Mouse (Mus musculus): Measurements from ENCODE around the gene Klf6. TPM values are rescaled to one million over a fixed set of nuclear protein-coding genes. Genes with fewer than 3 reads are reported as not detected.

Klf6 gene
- total RNA-seq, 2 experiments from 2014 or later: 19.3 to 32.5 TPM

DNA sequence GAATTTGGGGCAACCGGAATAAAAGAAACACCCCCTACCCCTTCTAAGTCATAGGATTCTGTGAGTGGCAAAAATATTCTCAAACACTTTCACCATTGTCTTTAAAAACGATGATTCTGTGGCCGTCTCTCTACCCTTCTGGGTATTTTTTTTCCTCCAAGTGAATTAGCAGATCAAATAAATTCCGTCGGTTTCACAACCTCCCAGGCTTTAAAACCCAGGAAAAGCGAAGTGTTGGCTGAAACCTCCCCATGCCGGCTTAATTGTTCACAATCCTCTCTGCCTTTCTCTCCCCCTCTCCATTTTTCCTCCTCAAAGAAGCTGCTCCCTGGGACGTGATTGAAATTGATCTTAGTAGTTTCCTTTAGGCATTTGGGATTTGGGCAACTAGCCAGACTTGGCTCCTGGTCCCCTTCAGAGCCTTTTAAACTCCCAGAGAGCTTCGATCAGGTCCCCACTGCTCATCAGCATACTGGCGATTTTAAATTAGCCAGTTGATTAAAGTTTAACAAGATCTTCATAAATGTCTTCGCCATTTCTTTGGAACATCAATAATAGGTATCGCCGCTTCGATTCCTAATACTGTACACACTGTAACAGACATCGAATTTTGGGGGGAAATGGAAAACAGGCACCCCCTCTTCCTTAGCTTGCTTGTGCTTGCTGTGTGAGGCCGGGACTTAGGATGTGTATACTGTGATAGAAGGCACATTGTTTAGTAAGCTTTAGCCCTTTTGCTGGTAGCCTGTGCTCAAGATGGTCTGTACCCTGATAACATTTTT, 1.5 kb downstream of the Klf6 start:
- intact Hi-C loops (cut with DNase I): loop anchor here (5.0 to 10.0 kb wide), 2 partner anchors 248 to 1091 kb away; no protein-coding TSS in a partner anchor
- DNase-seq: no peak

DNA sequence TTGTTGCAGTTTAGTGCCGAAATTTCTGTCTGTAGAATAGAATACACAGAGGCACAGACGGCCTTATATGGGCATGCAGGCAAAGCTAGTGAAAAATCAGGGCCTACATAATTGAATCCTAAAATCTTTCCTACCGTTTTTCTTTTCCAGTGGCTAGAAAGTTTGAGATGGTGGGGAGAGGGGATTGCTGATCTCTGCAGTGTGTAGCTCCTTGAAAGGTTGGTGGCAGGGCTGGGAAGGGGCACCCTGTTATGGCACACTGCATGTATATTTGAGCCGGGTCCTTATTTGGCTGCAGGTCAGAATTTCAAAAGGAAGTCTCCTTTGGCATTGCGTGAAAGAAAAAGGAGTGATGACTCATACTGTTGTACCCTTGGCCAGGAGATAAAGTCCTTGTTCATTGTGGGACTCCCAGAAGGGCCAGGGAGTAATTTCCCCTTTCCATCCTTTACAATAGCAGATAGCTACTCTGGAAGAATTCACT, 2.2 kb downstream of the Klf6 start:
- intact Hi-C loops (cut with DNase I): loop anchor here (5.0 to 10.0 kb wide), 2 partner anchors 249 to 1091 kb away; no protein-coding TSS in a partner anchor
- DNase-seq: no peak

DNA sequence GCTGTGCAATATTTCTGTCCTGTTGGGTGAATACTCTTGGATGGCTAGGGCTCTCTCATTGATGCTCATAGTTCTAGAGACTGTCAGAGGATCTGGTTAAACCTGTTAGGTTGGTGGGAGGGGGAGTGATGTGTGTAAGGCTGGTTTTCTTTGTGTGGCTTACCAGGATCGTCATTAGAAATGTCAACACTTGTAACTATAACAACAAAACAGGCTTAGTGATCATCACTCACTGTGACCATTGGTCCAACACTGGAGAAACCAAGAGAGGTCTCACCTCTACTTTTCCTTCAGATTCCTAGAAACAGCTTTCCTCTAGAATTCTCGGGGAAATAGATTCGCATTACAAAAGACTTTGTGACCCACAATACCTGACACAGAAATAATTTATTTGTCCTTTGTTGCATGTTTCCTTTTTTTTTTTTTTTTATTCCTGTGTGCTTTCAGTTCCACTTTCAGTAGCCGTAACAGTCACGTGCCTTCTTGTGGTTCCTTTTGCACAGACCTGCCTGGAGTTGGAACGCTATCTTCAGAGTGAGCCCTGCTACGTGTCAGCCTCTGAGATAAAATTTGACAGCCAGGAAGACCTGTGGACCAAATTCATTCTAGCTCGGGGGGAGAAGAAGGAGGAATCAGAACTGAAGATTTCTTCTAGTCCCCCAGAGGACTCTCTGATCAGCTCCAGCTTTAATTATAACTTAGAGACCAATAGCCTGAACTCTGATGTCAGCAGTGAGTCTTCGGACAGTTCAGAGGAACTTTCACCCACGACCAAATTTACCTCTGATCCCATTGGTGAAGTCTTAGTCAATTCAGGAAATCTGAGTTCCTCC, 3.2 kb downstream of the Klf6 start:
- intact Hi-C loops (cut with DNase I): loop anchor here (5.0 to 10.0 kb wide), 4 partner anchors 250 to 1197 kb away; no protein-coding TSS in a partner anchor
- DNase-seq: no peak

DNA sequence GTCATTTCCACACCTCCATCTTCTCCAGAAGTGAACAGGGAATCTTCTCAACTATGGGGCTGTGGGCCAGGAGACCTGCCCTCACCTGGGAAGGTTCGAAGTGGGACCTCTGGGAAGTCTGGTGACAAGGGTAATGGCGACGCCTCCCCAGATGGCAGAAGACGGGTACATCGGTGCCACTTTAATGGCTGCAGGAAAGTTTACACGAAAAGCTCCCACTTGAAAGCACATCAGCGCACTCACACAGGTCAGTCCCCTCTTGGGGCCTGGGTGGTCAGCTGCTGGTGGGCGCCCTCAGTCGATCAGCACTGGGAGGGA, 3.8 kb downstream of the Klf6 start:
- intact Hi-C loops (cut with DNase I): loop anchor here (5.0 to 10.0 kb wide), 3 partner anchors 250 to 1198 kb away; no protein-coding TSS in a partner anchor

DNA sequence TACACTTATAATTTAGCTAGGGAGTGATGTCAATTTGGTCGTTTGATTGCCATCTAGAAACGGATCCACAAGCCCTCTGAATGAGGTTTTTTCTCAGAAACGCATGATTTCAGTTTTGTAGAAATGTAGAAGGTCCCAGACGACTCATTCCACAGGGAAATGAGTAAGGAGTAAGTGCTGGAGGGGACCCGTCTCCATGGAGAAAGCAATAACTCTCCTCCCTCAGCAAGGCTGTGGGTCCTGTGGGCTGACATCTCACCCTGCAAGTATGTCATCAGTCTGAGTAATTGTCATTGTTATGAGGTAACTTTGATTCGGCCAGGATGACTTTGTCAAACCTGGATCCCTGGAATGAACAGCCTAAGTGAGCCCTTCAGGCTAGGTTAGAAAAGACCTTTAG, 4.8 kb downstream of the Klf6 start:
- intact Hi-C loops (cut with DNase I): loop anchor here (5.0 to 10.0 kb wide), 3 partner anchors 251 to 1199 kb away; no protein-coding TSS in a partner anchor
- no peak for DNase-seq

More for the DNA sequence above, 3.8 kb downstream of the Klf6 start:
- DNase-seq: no peak

DNA sequence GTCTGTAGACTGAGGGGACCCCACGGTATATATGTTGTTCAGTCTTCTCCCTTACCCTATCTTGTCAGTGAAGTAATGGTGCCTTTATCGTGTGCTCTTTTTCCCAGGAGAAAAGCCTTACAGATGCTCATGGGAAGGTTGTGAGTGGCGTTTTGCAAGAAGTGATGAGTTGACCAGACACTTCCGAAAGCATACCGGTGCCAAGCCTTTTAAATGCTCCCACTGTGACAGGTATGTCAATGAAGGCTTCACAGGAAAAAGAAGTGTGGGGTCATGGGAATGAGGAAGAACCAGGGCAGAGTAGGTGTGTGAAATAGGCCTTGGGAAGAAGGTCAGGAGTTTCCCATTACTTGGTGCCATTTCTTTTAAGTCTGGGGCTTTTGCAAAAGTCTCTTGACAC, 5.2 kb downstream of the Klf6 start:
- intact Hi-C loops (cut with DNase I): loop anchor here (5.0 to 10.0 kb wide), 3 partner anchors 252 to 1199 kb away; no protein-coding TSS in a partner anchor
- no peak for DNase-seq

DNA sequence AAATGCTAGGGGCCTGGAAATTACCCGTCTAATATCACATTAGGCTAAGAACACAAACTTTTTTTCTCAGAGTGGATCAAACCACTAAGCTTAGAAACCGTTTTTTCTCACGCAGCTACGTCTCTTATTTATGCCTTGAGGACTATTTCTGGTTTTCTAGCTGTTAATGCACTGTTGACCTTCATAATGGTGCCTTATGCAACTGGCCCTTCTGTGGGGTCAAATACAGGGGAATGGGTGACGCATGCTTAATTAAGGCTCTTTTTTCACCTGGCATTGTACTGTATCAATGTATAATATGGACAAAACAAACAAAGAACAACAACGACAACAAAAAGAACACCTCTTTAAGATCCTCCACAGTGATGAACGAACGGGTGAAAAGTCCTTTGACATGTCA, 7.1 kb downstream of the Klf6 start:
- DNase-seq: no peak
- intact Hi-C loops (cut with DNase I): loop anchor here (5.0 to 10.0 kb wide), 3 partner anchors 254 to 1201 kb away; no protein-coding TSS in a partner anchor

DNA sequence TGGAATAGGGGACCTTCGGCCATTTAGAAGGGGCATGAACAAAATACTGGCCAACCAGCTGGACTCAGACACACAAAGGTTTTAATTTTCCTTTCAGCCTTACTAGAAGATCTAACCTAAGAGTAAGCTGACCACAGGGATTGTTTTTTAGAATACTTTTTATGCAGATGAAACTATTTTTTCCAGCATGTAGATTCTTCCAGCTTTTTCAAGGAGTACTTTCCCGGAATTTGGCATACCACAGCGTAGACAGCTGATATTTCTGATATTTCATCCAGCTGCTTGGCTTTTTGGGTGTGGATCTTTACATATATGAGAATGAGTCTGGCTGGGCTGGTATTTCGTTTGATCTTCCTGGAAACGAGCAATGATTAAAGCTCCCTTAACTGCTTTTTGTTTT, 8.2 kb downstream of the Klf6 start:
- intact Hi-C loops (cut with DNase I): loop anchor here (5.0 to 10.0 kb wide), 3 partner anchors 255 to 1202 kb away; no protein-coding TSS in a partner anchor

DNA sequence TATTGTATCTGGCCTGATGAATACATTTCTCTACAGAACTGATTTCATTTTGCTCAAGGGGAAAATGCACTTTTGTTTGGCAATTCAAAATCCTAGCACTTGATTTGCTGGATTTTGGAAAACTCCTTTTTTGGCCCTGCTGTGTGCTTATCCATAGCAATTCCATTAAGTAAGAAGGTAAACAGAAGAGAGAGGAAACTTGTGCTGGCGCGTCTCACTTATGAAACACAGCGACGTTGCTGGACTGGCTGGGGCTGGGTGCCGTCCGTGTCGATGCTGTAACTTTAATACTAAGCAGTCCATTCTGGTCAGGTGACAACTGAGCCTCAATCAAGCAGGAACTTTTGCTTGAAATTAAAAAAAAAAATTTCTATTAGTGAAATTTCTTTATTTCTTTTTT, 8.6 kb downstream of the Klf6 start:
- intact Hi-C loops (cut with DNase I): loop anchor here (5.0 to 10.0 kb wide), 3 partner anchors 255 to 1203 kb away; no protein-coding TSS in a partner anchor
- no peak for DNase-seq

More for the DNA sequence above, 8.2 kb downstream of the Klf6 start:
- DNase-seq: no peak

DNA sequence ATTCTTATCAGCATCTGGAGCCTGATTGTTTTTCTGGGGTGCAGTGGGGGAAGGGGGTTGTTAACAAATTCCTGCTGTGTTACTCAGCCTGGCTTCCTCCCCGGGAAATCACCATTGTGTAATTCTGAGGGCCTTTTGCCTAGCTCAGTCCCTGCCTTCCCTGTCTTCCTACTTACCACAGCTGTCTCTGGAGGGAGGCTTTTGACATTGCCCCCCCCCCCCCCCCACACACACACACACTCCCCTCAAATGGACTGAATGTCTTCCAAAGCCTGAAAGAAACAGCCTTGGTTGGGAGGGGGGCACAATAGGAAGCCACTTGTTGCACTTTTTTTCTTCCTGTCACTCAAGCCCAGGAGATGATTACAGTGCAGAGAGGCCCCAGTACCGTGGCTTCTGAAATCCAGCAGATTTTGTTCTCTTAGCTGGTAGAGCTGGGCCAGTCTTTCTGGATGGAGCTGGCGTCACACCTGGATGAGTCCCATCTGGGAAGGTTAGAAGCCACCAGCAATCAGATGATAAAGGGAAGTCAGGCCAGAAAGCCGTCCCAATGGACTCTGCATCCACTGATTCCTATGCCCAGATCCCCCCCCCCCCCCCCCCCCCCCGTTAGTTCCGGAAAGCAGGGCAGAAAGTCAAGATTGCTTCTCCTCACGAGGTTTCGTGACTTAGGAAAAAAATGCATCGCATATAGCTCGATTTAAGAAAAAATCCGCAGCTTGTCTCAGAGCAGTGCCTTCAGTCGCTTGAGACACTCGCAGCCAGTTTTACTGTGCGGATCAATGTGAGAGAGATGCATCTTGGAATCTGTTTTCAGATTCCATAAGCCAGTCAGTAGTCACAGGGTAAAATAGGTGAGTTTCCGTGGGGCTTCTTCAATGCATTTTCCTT, 9.3 kb downstream of the Klf6 start:
- intact Hi-C loops (cut with DNase I): no loop called here
- peak in 1 of 2 experiments; percentile 51 for DNase-seq

DNA sequence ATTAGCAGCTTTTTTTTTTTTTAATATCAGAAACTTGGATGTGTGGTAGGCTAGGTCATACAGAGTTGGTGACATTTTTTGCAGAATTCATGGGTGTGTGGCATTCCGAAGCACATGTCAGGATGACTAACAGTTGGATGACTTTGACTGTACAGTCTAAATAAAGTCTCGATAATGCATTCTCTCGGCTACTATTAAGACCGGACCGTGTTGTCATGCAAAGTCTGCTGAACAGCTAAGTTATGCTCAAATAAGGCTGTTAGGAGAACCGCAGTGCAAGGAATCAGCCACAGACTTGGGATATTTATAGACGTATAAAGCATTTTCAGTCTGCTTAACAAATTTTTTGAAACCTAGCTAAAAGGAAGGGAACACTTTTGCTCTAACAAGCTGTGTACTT, 10.1 kb downstream of the Klf6 start:
- intact Hi-C loops (cut with DNase I): no loop called here
- DNase-seq: no peak

DNA sequence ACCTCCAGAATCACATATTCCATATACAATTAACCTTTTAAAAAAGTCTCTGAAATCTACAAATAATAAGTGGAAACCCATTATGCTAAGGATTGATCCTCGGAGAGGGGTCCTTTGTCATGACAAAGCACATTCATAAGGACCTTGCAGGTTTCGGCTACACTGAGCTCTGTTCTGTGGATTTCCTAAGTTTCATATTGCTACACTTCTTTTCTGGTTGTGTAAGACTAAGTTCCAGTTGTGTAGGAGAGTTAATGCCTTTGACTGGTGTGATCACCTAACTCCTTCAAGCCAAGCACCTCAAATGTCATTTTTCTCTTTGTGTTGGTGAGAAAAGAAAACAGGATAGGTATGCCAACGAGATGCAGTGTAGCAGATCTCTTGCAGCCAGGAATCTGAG, 12.4 kb downstream of the Klf6 start:
- intact Hi-C loops (cut with DNase I): no loop called here
- DNase-seq: no peak

DNA sequence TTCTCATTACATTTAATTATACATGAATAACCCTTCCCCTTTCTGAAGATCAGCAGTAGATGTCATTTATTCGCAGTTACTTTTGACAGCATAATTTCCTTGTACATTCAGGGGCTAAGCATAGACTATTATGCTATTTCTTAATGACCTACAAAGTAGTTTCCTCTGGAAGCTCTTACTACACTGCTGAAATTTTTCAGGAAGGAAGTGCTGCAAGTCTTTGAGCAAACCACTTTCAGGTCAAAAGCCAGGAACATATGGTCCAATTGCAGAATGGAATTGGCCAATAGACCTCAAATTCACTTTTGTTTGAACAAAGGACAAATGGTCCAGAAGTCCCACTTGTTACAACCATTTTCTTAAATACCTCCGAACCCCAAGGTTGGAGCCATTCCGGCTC, 14.2 kb downstream of the Klf6 start:
- DNase-seq: no peak
- intact Hi-C loops (cut with DNase I): no loop called here

DNA sequence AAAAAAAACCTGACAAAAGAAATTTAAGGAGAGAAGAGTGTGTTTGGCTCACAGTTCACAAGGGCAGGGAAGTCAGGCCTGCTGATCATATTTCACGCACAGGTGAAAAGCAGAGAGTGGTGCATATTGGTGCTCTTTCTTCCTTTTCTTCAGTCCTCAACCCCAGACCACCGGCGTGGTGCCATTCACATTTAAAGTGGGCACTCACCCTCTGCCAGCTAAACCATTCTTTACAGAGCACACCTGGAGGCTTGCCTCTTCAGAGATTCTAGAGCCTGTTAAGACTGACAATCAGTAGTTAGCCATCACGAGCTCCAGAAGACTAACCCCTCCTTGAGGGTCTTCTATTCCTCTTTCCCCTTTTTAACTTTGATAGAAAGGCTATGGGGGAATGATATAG, 17.5 kb downstream of the Klf6 start:
- intact Hi-C loops (cut with DNase I): no loop called here
- no peak for DNase-seq

DNA sequence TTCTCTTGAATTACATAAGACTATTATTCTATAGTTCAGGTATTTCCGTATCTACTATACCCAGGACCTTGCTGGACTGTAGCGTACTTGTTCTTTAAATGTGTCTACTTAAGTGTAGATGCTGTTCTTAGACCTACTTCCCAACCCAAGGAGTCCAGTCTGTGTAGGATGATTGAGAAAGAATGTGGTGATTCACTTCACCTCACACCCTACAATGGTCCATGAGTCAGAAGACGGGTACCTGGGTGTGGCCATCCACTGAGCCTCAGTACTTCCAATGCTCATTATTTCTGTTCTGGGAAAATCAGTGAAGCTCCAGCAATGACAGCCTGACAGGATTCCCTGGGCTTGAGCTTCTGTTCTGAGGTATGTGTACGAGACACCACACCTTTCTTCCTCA, 25.5 kb downstream of the Klf6 start:
- intact Hi-C loops (cut with DNase I): no loop called here
- no peak for DNase-seq

DNA sequence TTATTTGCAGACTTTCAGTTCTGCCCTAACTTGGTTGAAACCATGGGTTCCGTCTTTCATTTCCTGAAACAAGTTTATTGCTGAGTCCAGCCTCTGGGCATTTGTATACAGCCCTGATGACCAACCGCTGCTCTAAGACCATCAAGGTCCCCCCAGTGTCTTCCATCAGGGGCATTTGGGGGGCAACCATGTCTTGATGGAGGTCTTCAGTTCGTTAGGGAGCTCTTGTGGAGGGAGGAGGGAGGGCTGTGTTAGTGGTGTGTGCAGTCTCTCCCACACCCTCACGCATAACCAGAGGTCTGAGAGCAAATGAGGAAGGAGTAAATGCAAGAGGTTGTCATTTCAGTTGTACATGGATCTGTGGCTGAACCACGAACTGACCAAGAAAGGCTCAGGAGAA, 26.9 kb downstream of the Klf6 start:
- no peak for DNase-seq
- intact Hi-C loops (cut with DNase I): no loop called here

DNA sequence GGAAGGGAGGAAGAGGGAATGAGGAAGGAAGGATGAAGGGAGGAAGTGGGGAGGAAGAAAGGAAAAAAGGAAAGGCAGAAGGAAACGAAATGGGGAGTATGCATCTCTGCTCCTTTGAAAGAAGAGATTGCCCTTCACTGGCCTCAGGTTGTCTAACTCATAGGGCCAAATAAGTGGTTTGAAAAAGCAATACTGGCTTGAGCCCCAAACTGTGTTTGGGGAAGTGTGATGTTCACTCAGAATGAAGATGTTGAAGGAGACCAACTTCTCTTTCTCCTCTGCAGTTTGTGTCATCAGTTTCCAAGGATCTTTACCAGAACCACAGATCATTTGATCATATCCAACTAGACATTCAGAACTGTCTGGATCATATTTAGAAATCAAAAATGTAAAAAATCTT, 27.4 kb downstream of the Klf6 start:
- no peak for DNase-seq
- intact Hi-C loops (cut with DNase I): no loop called here

DNA sequence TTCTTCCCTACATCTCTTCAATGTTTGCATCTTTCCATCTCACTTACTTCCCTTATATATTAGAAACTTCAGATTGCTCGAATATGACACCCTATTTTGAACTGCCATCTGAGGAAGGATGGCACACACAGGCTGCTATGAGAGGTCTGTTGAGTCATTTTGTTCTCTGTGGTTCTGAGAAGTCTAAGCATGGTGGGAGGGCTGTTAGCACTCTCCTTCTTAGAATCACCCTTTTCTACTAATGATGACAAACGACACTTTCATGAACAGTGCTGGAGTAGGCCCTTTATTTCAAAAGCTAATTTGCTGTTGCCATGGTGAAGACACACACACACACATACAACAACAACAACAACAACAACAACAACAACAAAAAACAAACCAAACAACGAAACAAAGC, 28.8 kb downstream of the Klf6 start:
- intact Hi-C loops (cut with DNase I): no loop called here
- DNase-seq: no peak

DNA sequence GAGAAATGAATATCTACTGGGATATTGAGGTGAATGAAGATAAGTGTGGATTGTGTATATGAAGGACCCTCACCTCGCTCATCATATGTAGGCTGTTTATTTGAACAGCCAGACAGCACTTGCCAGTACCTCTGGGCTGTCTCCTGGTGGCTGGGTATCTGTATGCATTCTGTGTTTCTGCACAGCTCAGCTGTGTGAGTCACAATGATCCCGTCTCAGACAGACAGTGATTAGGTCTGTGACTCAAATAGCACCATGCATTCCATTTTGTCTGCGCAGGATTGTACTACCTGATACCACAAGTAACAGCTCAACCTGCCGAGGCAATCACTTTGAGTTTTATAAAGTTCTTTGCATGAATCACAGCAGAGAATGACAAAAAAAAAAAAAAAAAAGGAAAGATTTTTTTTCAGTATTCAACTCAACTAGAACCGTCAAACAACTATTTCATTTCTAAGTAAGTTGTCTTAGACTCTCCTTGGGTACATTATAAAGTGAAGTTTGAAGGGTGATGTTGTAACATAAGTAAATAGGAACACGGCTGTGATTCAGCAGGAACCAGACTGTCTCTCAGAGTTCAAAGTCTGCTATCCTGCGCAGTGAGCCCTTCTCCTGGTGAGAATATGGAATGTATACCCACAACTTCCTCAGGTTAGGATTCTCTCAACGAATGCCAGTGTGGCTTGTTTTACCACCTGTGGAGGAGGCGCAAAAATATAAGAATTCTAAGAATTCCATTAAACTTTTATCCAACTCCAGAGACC, 31.6 kb downstream of the Klf6 start:
- intact Hi-C loops (cut with DNase I): no loop called here
- DNase-seq: no peak
